In genomic region chr12:84249217-84249616, GRCm38 (mm10) we compare ENCODE assay signal across 8 mouse cellular contexts. TPM values are rescaled to one million over a fixed set of nuclear protein-coding genes. Genes with fewer than 3 reads are reported as not detected.
DNase-seq lines count a peak whose midpoint lies in the region; TF ChIP-seq lines count a peak whose summit lies in the region.

No protein-coding gene starts in this region.

- H3K4me1 ChIP-seq in MEL (ENCODE audit: control insufficient read depth in 1 of 2, insufficient read depth in 2 of 2, low read length in 2 of 2) = no peaks in the 10 kb centered on the region

- no peak for TF ChIP-seq POLR2A in MEL (IDR thresholded peaks at IDR 0.05; ENCODE audit: control insufficient read depth in 1 of 2, insufficient read depth in 1 of 2, low read depth in 1 of 2, low read length in 2 of 2, poor library complexity in 1 of 2)

- TF ChIP-seq EP300 in MEL (IDR thresholded peaks at IDR 0.05; ENCODE audit: low read depth in 1 of 2, low read length in 2 of 2) = no peak

- no peaks in the 10 kb centered on the region for H3K27me3 ChIP-seq in MEL (ENCODE audit: control insufficient read depth in 1 of 2, insufficient read depth in 2 of 2, low read length in 2 of 2)

- H3K9me3 ChIP-seq in MEL (replicated peaks; ENCODE audit: insufficient read depth, low read length) = no peaks in the 10 kb centered on the region

- DNase-seq in 3T3-L1 (ENCODE audit: low read depth, low spot score) (peak; percentile 84), MEL (ENCODE audit: low read depth, low spot score) (peak; percentile 78)
- DNase-seq in cerebellum, adult 9-10 months = peak; percentile 77
- peak; percentile 55 to 66 for DNase-seq in gastrocnemius, adult 8-10 months (ENCODE audit: low spot score in 2 of 2)
- DNase-seq in kidney, postnatal 14 days = peak; percentile 82
- DNase-seq in lung, adult 18-20 months = peak; percentile 69 to 82
- peak; percentile 58 to 64 for DNase-seq in right cerebral cortex, postnatal 10 days (ENCODE audit: low spot score in 2 of 2)
- DNase-seq in urinary bladder, postnatal 10 days (ENCODE audit: low spot score) = peak; percentile 20

- no peaks in the 10 kb centered on the region for H3K79me2 ChIP-seq in MEL (ENCODE audit: control insufficient read depth, insufficient read depth, low read length, poor library complexity)

- peak; percentile 78 to 92 (median 88) for TF ChIP-seq CTCF in MEL (IDR thresholded peaks at IDR 0.05 in 2 of 3, conservative IDR thresholded peaks at IDR 0.05 in 1 of 3; ENCODE audit: control insufficient read depth in 1 of 3, insufficient read depth in 1 of 3, low read depth in 2 of 3, low read length in 3 of 3, poor library complexity in 1 of 3, severe bottlenecking in 1 of 3)

- no peak overlapping the region for H3K4me3 ChIP-seq in MEL (ENCODE audit: control insufficient read depth in 1 of 2, insufficient read depth in 1 of 2, low read depth in 2 of 2, low read length in 2 of 2)

- no peak overlapping the region for H3K27ac ChIP-seq in MEL (ENCODE audit: control insufficient read depth, low read depth, low read length)

- H3K9ac ChIP-seq in MEL (ENCODE audit: control insufficient read depth, low read depth, low read length, poor library complexity, severe bottlenecking) = no peak overlapping the region

- peak; percentile 90 for TF ChIP-seq RAD21 in MEL (IDR thresholded peaks at IDR 0.05; ENCODE audit: low read depth, low read length)

- no peaks in the 10 kb centered on the region; a peak in 1 of 4 replicates for H3K36me3 ChIP-seq in MEL (ENCODE audit: control insufficient read depth in 1 of 2, insufficient read depth in 2 of 2, low read length in 2 of 2)

TF ChIP-seq in MEL, 35 proteins besides CTCF, POLR2A, EP300 and RAD21:
- TF ChIP-seq UBTF (IDR thresholded peaks at IDR 0.05; ENCODE audit: borderline replicate concordance, insufficient read depth, low read depth, low read length) = no peak
- no peak for TF ChIP-seq ETS1 (IDR thresholded peaks at IDR 0.05; ENCODE audit: low read depth, low read length)
- TF ChIP-seq NRF1 (IDR thresholded peaks at IDR 0.05; ENCODE audit: insufficient read depth, low read depth, low read length, poor library complexity, severe bottlenecking) = no peak
- TF ChIP-seq CHD2 (IDR thresholded peaks at IDR 0.05; ENCODE audit: low read length) = no peak
- TF ChIP-seq SIN3A (IDR thresholded peaks at IDR 0.05; ENCODE audit: low read length) = peak; percentile 45; the same call in 1 of the 2 replicates
- TF ChIP-seq NELFE (IDR thresholded peaks at IDR 0.05; ENCODE audit: low read depth, low read length) = no peak
- TF ChIP-seq POLR2AphosphoS2 (IDR thresholded peaks at IDR 0.05; ENCODE audit: low read length) = no peak
- peak; percentile 74 for TF ChIP-seq MYC (IDR thresholded peaks at IDR 0.05; ENCODE audit: low read depth, low read length)
- TF ChIP-seq MXI1 (IDR thresholded peaks at IDR 0.05; ENCODE audit: low read depth, low read length) = 0 out of 2 replicates have a peak, but pooled peaks have one; percentile 36
- no peak for TF ChIP-seq TAL1 (IDR thresholded peaks at IDR 0.05; ENCODE audit: low read length)
- TF ChIP-seq CHD1 (IDR thresholded peaks at IDR 0.05; ENCODE audit: low read depth, low read length) = no peak
- peak; percentile 51 for TF ChIP-seq USF1 (IDR thresholded peaks at IDR 0.05; ENCODE audit: low read depth, low read length)
- TF ChIP-seq SMC3 (IDR thresholded peaks at IDR 0.05; ENCODE audit: low read depth, low read length) = peak; percentile 95
- TF ChIP-seq BHLHE40 (IDR thresholded peaks at IDR 0.05; ENCODE audit: borderline replicate concordance, low read depth, low read length) = no peak
- no peak for TF ChIP-seq ELF1 (IDR thresholded peaks at IDR 0.05; ENCODE audit: low read depth, low read length)
- TF ChIP-seq ZKSCAN1 (IDR thresholded peaks at IDR 0.05; ENCODE audit: low read depth, low read length) = no peak
- no peak for TF ChIP-seq USF2 (IDR thresholded peaks at IDR 0.05; ENCODE audit: borderline replicate concordance in 1 of 2, insufficient read depth in 1 of 2, low read depth in 1 of 2, low read length in 2 of 2)
- TF ChIP-seq GABPA (IDR thresholded peaks at IDR 0.05; ENCODE audit: low read depth, low read length) = no peak
- no peak for TF ChIP-seq HCFC1 (IDR thresholded peaks at IDR 0.05; ENCODE audit: low read depth, low read length)
- TF ChIP-seq TBP (IDR thresholded peaks at IDR 0.05; ENCODE audit: low read depth, low read length) = no peak
- TF ChIP-seq GATA1 (IDR thresholded peaks at IDR 0.05; ENCODE audit: low read depth, low read length) = no peak
- no peak for TF ChIP-seq MEF2A (IDR thresholded peaks at IDR 0.05; ENCODE audit: extremely low read depth, insufficient replicate concordance, low read depth, low read length, poor library complexity, severe bottlenecking)
- no peak for TF ChIP-seq MAZ (IDR thresholded peaks at IDR 0.05; ENCODE audit: low read depth, low read length)
- TF ChIP-seq MAX (IDR thresholded peaks at IDR 0.05; ENCODE audit: low read length) = peak; percentile 75
- peak; percentile 92 for TF ChIP-seq ZC3H11A (IDR thresholded peaks at IDR 0.05; ENCODE audit: low read depth, low read length)
- no peak for TF ChIP-seq TCF12 (IDR thresholded peaks at IDR 0.05; ENCODE audit: low read depth, low read length)
- no peak for TF ChIP-seq MAFK (IDR thresholded peaks at IDR 0.05; ENCODE audit: borderline replicate concordance, low read depth, low read length)
- no peak for TF ChIP-seq KAT2A (conservative IDR thresholded peaks at IDR 0.05; ENCODE audit: low read depth, low read length)
- no peak for TF ChIP-seq E2F4 (IDR thresholded peaks at IDR 0.05; ENCODE audit: borderline replicate concordance, low read depth, low read length)
- TF ChIP-seq POLR2AphosphoS5 (IDR thresholded peaks at IDR 0.05; ENCODE audit: borderline replicate concordance, low read depth, low read length) = no peak
- TF ChIP-seq MYB (IDR thresholded peaks at IDR 0.05; ENCODE audit: low read depth, low read length) = no peak
- TF ChIP-seq ZMIZ1 (IDR thresholded peaks at IDR 0.05; ENCODE audit: low read depth, low read length) = no peak
- no peak for TF ChIP-seq RCOR1 (IDR thresholded peaks at IDR 0.05; ENCODE audit: low read depth, low read length)
- no peak for TF ChIP-seq JUND (IDR thresholded peaks at IDR 0.05; ENCODE audit: low read depth, low read length)
- TF ChIP-seq ZNF384 (IDR thresholded peaks at IDR 0.05; ENCODE audit: low read depth, low read length) = peak; percentile 17; the same call in 1 of the 2 replicates
TF ChIP-seq in MEL: peak in this region for 8.

RNA-seq across cellular contexts. Expression of gene Elmsan1, which starts 30.5 kb away (rescaled TPM):
- total RNA-seq in MEL (2012; rRNA removed) = 7.7 TPM in 2 replicates
- 10 to 100 TPM in 1 of 2 experiments, not detected in 1; 25.3 TPM for polyA plus RNA-seq in MEL (2012; ENCODE audit: insufficient read depth in 1 of 2, insufficient read length in 2 of 2, low read depth in 1 of 2, low replicate concordance in 2 of 2, missing spikeins in 1 of 2)
- 1 to 10 TPM; 5.7 to 9.1 (median 7.4) TPM for total RNA-seq in gastrocnemius, adult 8-10 months (2022)

RNA-seq across cellular contexts. Expression of gene Ptgr2, which starts 35.8 kb away (rescaled TPM):
- total RNA-seq in MEL (2012; rRNA removed) = 32.6 and 33.0 TPM in 2 replicates
- polyA plus RNA-seq in MEL (2012; ENCODE audit: insufficient read depth in 1 of 2, insufficient read length in 2 of 2, low read depth in 1 of 2, low replicate concordance in 2 of 2, missing spikeins in 1 of 2) = 10 to 100 TPM in 1 of 2 experiments, not detected in 1; 35.9 TPM
- 10 to 100 TPM; 63.8 to 69.8 (median 65.0) TPM for total RNA-seq in gastrocnemius, adult 8-10 months (2022)

Comparison
In these comparisons a context has a peak if more than half of its experiments do, and no peak if none do; other contexts are left out.
1. DNase-seq: peak in every context shown above with its lines; median percentile 84 in 3T3-L1; 82 in kidney, postnatal 14 days; 78 in MEL; 77 in cerebellum, adult 9-10 months; 76 in lung, adult 18-20 months; 61 in right cerebral cortex, postnatal 10 days; 60 in gastrocnemius, adult 8-10 months; 20 in urinary bladder, postnatal 10 days.